Mouse (Mus musculus) liver, embryonic 14.5 days (tissue): ENCODE results near the gene Tspan2.

Experiments
- CTCF ChIP-seq: IDR thresholded peaks from 2 replicates; pipeline ENCODE4 v1.5.1; 2016; ENCODE audit warnings: antibody characterized with exemption, low read depth, control low read depth
- EP300 ChIP-seq: IDR thresholded peaks from 2 replicates; pipeline ENCODE4 v1.6.1; 2016; ENCODE audit warnings: antibody characterized with exemption, low read depth

- TF ChIP-seq EP300 (no peak), CTCF (no peak)
Observed at GRCm38 (mm10) chr3:102762388-102762787, 28.1 kb downstream of the Tspan2 start.
